Mouse (Mus musculus) CD8-positive naive resting alpha-beta T cell, adult 2 months (primary cell): ENCODE results near the gene Nin.
A peak's percentile ranks its signal among the peaks of the same experiment; 100 is the strongest.

Experiments used
- DNase-seq, 2 experiments: peaks; one replicate each; pipeline ENCODE4 v3.0.0; 2022; ENCODE audit warnings: low read depth in 2 of 2, low spot score in 2 of 2

The Nin gene

GRCm38 (mm10) chr12:70119552-70119951 is 6.0 kb upstream of the Nin start:
- DNase-seq = no peak

DNA sequence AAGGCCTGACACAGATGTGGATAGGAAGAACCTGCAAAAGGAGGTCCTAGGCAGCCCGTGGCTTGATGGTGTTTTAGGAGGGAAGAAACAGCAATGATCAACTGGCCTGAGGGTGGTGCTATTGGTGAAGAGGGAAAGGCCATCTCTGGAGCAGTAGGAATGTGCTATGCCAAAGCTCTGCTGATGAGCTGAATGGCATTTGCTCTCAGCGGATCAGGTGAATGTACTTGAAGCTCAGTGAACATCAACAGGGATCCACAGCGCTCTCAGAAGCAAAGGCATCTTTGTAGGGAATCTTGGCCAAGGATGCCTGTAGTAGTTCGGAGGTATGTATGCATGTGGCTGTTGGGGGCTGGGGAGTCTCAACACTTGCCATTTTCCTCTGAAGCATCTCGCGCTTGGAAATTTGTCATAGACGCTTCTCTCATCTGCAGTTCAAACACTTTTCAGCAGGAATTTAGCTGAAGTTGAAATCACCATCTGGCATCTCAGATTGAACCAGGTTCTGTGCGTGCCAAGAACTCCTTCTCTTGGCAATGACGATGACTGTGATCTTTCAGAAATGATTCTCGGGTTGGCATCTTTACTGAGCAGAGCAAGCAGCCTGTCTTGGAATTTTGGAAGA is 5.3 kb upstream of the Nin start:
- DNase-seq = no peak

GRCm38 (mm10) chr12:70117146-70117545 is 3.6 kb upstream of the Nin start:
- no peak for DNase-seq

DNA sequence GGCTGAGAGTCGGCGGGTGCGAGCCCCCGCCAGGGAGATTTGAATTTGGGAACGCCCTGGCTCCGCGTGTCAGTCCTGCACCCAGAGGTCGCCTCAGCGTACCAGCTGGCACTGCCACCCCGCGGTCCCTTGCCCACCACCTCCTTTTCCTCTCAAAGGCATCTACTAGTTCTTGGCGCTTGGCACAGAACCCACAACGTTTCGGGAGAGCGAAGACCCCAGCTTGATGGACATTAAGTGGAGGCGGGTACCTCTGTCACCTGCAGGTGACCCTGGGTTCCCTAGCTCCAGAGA is 1.5 kb downstream of the Nin start:
- no peak for DNase-seq

DNA sequence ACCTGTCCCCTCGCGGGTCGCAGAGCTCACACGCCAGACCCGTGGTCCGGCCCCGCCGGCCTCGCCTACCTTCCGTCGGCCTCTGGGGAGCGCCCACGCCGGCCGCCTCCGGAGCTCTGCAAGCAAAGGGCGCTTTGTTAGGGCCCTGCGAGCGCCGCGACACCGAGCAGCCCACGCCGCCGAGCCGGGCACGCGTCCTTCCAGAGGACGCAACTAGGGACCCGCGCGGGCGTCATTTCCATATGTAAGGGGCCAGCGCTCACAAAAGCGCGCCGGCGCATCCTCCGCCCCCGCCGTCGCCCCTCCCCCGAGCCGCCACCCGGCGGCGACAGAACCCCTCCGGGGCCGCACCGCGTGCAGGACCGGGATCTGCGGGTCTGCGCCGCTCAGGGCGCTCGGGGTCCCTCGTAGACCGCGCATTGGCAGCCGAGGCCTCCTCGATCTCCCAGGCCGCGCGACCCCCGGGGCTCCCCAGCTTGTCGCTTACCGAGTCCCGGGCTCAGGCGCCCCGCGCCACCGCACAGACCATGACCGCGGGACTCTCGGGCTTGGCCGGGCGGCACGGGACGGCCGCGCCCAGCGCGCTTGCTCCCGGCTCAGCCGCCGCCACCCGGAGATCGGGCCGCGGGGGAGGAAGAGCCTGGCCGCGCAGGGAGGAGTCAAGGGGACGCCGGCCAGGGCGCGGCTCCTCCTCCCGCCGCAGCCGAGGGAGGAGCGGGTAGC is 2.0 kb downstream of the Nin start:
- DNase-seq = peak; percentile 38 to 51

DNA sequence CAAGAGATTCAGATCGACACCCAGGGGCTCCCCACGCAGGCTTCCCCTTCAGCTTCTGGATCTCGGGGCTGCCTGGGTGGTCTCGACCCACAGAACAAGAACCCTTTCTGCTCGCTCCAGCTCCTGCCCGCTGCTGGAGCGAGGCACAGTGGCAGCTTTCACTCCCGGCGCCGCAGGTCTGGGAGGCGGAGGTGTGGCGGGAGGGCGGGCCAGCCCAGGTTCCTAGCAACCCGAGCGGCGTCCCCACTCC is 2.5 kb downstream of the Nin start:
- peak in 1 of 2 experiments; percentile 14 for DNase-seq

GRCm38 (mm10) chr12:70110375-70111116 is 3.0 kb downstream of the Nin start:
- DNase-seq = no peak

DNA sequence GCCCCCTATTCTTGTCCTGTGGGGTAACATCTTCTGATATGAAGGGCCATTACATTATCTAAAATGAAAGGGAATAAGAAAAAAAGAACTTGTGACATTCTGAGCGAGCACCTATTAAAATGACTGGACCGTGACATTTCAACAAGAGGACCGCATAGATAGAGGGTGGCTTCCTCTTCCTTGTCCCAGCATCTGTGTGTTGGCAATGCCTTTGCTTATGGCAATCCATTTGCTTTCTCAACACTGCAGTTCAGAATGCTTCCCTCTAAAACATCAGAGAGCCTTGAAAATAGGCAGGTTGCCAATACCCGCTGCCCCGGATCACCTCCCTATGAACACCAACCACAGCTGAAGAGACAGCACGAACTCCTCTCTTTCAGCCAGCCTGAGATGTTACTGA is 3.6 kb downstream of the Nin start:
- no peak for DNase-seq

DNA sequence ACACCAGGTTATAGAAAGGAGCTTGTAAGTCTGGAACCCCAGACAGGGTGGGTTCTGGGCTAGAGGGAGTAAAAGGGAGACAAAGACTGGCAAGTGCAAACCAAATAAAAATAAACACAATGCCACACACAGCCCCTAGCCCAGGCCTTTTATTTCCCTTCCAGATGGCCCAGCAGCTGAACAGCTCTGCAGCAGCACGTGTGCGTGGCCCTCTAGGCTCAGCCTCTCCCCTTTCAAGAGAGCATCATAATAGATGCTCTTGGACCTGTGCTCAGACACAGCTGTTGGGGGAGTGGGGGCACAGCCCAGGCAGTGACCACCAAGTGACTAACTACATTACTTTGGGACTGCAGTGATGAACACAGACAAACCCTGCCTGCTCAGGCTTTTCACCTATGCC is 5.4 kb downstream of the Nin start:
- no peak for DNase-seq

GRCm38 (mm10) chr12:70106508-70106907 is 7.0 kb downstream of the Nin start:
- DNase-seq = no peak

- no peak for DNase-seq
These were observed 7.6 kb downstream of the Nin start for GRCm38 (mm10) chr12:70105885-70106284.

- peak in 1 of 2 experiments; percentile 38 for DNase-seq
These were observed 8.6 kb downstream of the Nin start for GRCm38 (mm10) chr12:70104776-70105420.

DNA sequence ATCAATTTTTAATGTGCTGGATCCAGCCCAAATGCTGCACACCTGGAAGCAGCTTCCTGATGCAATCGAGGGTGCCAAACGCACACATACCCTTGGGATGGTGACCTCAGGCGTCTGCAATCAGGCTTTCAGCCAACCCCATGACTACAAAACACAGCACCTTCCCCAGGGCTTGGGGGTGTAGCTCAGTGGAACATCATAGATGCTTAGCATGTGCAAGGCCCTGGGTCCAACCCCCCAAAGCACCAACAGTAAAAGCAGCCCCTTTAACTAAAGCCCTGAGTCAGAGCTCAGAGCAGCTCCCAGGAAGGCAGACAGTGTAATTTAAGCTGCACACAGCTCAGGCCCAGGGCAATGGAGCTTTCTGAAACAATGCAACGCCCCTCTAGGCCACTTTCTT is 9.3 kb downstream of the Nin start:
- DNase-seq = no peak

GRCm38 (mm10) chr12:70103257-70103656 is 10.3 kb downstream of the Nin start:
- no peak for DNase-seq

GRCm38 (mm10) chr12:70102426-70102825 is 11.1 kb downstream of the Nin start:
- DNase-seq = no peak

GRCm38 (mm10) chr12:70101823-70102222 is 11.7 kb downstream of the Nin start:
- DNase-seq = no peak

- DNase-seq = no peak
These were observed 15.6 kb downstream of the Nin start for GRCm38 (mm10) chr12:70097901-70098300.

- no peak for DNase-seq
These were observed 16.2 kb downstream of the Nin start for GRCm38 (mm10) chr12:70097316-70097715.

- DNase-seq = no peak
These were observed 20.1 kb downstream of the Nin start for GRCm38 (mm10) chr12:70093266-70093893.

DNA sequence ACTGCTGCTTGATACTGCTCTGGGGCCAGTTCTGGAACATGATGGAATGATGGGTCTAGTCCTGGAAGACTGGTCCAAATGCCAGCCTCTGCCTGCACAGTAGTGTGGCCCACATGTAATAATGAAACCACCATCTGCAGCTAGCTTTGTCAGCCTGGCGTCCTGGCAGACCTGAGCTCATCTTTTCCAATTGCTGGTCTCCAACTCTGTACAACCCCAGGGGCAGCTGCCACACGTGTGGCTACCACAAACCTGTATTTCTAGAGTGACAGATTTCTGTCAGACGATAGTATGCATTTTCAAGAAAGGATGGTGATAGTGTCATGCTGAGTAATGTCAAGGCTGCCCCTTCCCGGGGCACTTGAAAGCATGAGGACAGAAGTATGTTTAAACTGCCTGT is 25.2 kb downstream of the Nin start:
- DNase-seq = no peak

- no peak for DNase-seq
These were observed 28.2 kb downstream of the Nin start for GRCm38 (mm10) chr12:70085351-70085750.

DNA sequence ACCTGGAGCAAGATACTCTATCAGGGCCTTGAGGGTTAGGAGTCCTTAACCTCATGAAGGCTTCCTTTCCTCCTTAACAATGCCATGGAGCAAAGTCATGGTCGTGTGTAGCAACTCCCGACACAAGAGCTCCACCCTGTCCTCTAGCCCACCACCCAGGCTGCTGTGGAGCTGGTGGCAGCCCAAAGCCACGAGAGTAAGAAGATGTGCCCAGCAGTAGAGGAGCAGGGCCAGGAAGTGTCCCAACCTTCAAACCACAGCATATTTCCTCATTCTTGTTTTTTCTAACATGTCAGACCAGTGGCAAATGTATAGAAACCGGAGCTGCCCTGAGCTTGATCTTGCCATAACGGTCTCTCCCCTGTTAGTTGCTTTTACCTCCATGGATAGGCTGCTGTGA is 29.3 kb downstream of the Nin start:
- no peak for DNase-seq
